Mouse (Mus musculus): ENCODE measurements around the gene Farp2.
"Not testable (repeated sequence)": the region's sequence is repeated elsewhere in the genome, so short reads cannot be mapped to it uniquely, and the experiment has no call there.

Farp2 gene

GRCm38 (mm10) chr1:93634481-93634891 lies 122.6 kb downstream of the Farp2 start:
- in situ Hi-C loops (cut with MboI), result loop anchor here (25.0 kb wide), 1 partner anchor 722 kb away; the partner anchor contains the start of genes Ankmy1, Dusp28 and Rnpepl1

- in situ Hi-C loops (cut with MboI), result loop anchor here (25.0 kb wide), 1 partner anchor 723 kb away; the partner anchor contains the start of genes Ankmy1, Dusp28 and Rnpepl1
Observed at GRCm38 (mm10) chr1:93635091-93635579, 123.3 kb downstream of the Farp2 start.

GRCm38 (mm10) chr1:93635580-93636192 lies 123.8 kb downstream of the Farp2 start:
- in situ Hi-C loops (cut with MboI), result loop anchor here (25.0 kb wide), 1 partner anchor 723 kb away; the partner anchor contains the start of genes Ankmy1, Dusp28 and Rnpepl1

- in situ Hi-C loops (cut with MboI), result loop anchor here (25.0 kb wide), 1 partner anchor 724 kb away; the partner anchor contains the start of genes Ankmy1, Dusp28 and Rnpepl1
Observed at GRCm38 (mm10) chr1:93636211-93636897, 124.5 kb downstream of the Farp2 start.

GRCm38 (mm10) chr1:93641978-93642377 lies 130.1 kb downstream of the Farp2 start:
- in situ Hi-C loops (cut with MboI), result loop anchor here (25.0 kb wide), 1 partner anchor 730 kb away; the partner anchor contains the start of genes Ankmy1, Dusp28 and Rnpepl1

GRCm38 (mm10) chr1:93642692-93643091 lies 130.8 kb downstream of the Farp2 start:
- in situ Hi-C loops (cut with MboI), result loop anchor here (25.0 kb wide), 1 partner anchor 730 kb away; the partner anchor contains the start of genes Ankmy1, Dusp28 and Rnpepl1

- in situ Hi-C loops (cut with MboI), result loop anchor here (25.0 kb wide), 1 partner anchor 737 kb away; the partner anchor contains the start of genes Ankmy1, Dusp28 and Rnpepl1
Observed at GRCm38 (mm10) chr1:93649604-93650172, 137.8 kb downstream of the Farp2 start.

GRCm38 (mm10) chr1:93654275-93654674 lies 142.4 kb downstream of the Farp2 start:
- in situ Hi-C loops (cut with MboI), result no loop called here

- in situ Hi-C loops (cut with MboI), result no loop called here
Observed at GRCm38 (mm10) chr1:93654798-93655197, 142.9 kb downstream of the Farp2 start.

- in situ Hi-C loops (cut with MboI), result no loop called here
Observed at GRCm38 (mm10) chr1:93656325-93657024, 144.6 kb downstream of the Farp2 start.

GRCm38 (mm10) chr1:93657025-93657360 lies 145.1 kb downstream of the Farp2 start:
- in situ Hi-C loops (cut with MboI), result no loop called here

- in situ Hi-C loops (cut with MboI), result not testable (repeated sequence)
Observed at GRCm38 (mm10) chr1:93658559-93658958, 146.7 kb downstream of the Farp2 start, which contains the start of gene Stk25. Gene Stk25 (minus strand): TSS chr1:93658659.

GRCm38 (mm10) chr1:93667760-93668400 lies 156.0 kb downstream of the Farp2 start:
- in situ Hi-C loops (cut with MboI), result no loop called here

GRCm38 (mm10) chr1:93668791-93669548 lies 157.1 kb downstream of the Farp2 start:
- in situ Hi-C loops (cut with MboI), result no loop called here

GRCm38 (mm10) chr1:93669941-93670340 lies 158.1 kb downstream of the Farp2 start:
- in situ Hi-C loops (cut with MboI), result no loop called here

Measured in mature B cell (primary cell).